Mouse (Mus musculus): ENCODE measurements around the gene Atrip.

- no peak for TF ChIP-seq POLR2A (IDR thresholded peaks at IDR 0.05; ENCODE audit: insufficient read depth, low read depth, low read length)
- no peak for TF ChIP-seq CTCF (IDR thresholded peaks at IDR 0.05; ENCODE audit: insufficient read depth, low read depth, low read length)
Observed at GRCm38 (mm10) chr9:109102541-109102940, 28.6 kb upstream of the Atrip start.
